Mouse (Mus musculus) limb, embryonic 14.5 days (tissue): ENCODE measurements around the gene Itgb4. TPM values are rescaled to one million over a fixed set of nuclear protein-coding genes. Genes with fewer than 3 reads are reported as not detected.

Experiments used
- ATAC-seq: fragments of 200-750 bp; cut with Nextera tagmentation; 2 replicates; pipeline ENCODE4 v1.8.0; 2017; ENCODE audit warnings: low read depth, moderate number of reproducible peaks, moderate TSS enrichment; ENCODE audit not compliant: low FRiP score
- DNase-seq: peaks from one replicate; pipeline ENCODE4 v3.0.0-alpha.2; 2015; ENCODE audit warnings: low spot score
- H3K27ac ChIP-seq: fragments of 300-500 bp; sonication (generic); replicated peaks from 2 replicates; pipeline ENCODE4 v1.5.1; 2014; ENCODE audit warnings: low read depth, mild to moderate bottlenecking, low read length, moderate library complexity, mixed read lengths
- H3K27me3 ChIP-seq: fragments of 300-500 bp; sonication (generic); 2 replicates; pipeline ENCODE4 v1.6.1; 2014; ENCODE audit warnings: low read length, mixed read lengths; ENCODE audit not compliant: control insufficient read depth, insufficient read depth
- H3K36me3 ChIP-seq: fragments of 300-500 bp; sonication (generic); 2 replicates; pipeline ENCODE4 v1.6.1; 2014; ENCODE audit warnings: mild to moderate bottlenecking, low read length, moderate library complexity, mixed read lengths; ENCODE audit not compliant: control insufficient read depth, insufficient read depth
- H3K4me1 ChIP-seq: fragments of 300-500 bp; sonication (generic); 2 replicates; pipeline ENCODE4 v1.6.1; 2014; ENCODE audit warnings: antibody characterized with exemption, low read length, mixed read lengths; ENCODE audit not compliant: control insufficient read depth, insufficient read depth
- H3K4me2 ChIP-seq: fragments of 300-500 bp; sonication (generic); replicated peaks from 2 replicates; pipeline ENCODE4 v1.6.1; 2014; ENCODE audit warnings: low read depth, mild to moderate bottlenecking, low read length, moderate library complexity; ENCODE audit not compliant: severe bottlenecking
- H3K4me3 ChIP-seq: fragments of 300-500 bp; sonication (generic); replicated peaks from 2 replicates; pipeline ENCODE4 v1.5.1; 2014; ENCODE audit warnings: low read length
- H3K9ac ChIP-seq: fragments of 300-500 bp; sonication (generic); 2 replicates; pipeline ENCODE4 v1.6.1; 2014; ENCODE audit warnings: mild to moderate bottlenecking, low read depth, low read length, moderate library complexity; ENCODE audit not compliant: severe bottlenecking
- H3K9me3 ChIP-seq: fragments of 300-500 bp; sonication (generic); 2 replicates; pipeline ENCODE4 v1.6.1; 2016; ENCODE audit warnings: low read length; ENCODE audit not compliant: control insufficient read depth
- POLR2A ChIP-seq: fragments of 200-500 bp; IDR thresholded peaks from 2 replicates; pipeline ENCODE4 v1.8.0; 2012; ENCODE audit warnings: inconsistent platforms, mild to moderate bottlenecking, moderate library complexity, borderline replicate concordance; ENCODE audit not compliant: insufficient read depth, insufficient read length; ENCODE audit errors: extremely low read depth
- WGBS: fragments of 180-500 bp; shearing (Covaris S2); extraction: QIAGEN DNeasy Blood & Tissue Kit; methylation state at CpG from one replicate; pipeline ENCODE4 v1.1.7; 2014; 5-methylcytosine and 5-hydroxymethylcytosine counted together
- polyA plus RNA-seq, 2 experiments: library from polyadenylated mRNA; depleted of rRNA in 1 of 2; stranded (reverse) in 1 of 2; unstranded in 1 of 2; fragments of >200 nt; fragmentation: Nextera tagmentation in 1 of 2; extraction: Ambion mirVana in 1 of 2; gene quantifications; 2 replicates each; pipeline versions ENCODE4 v1.2.1 to v1.2.3; 2012 to 2014

The Itgb4 gene
- polyA plus RNA-seq, 2 experiments, result 11.3 to 12.5 TPM

- no peak for DNase-seq
- no peaks in the 10 kb centered on the region for H3K27me3 ChIP-seq
- H3K9ac ChIP-seq, result no peak overlapping the region
- ATAC-seq, result no peak
- H3K27ac ChIP-seq, result no peak overlapping the region
- no peaks in the 10 kb centered on the region for H3K9me3 ChIP-seq
- H3K4me3 ChIP-seq, result no peak overlapping the region
- H3K4me1 ChIP-seq, result no peaks in the 10 kb centered on the region
- H3K4me2 ChIP-seq, result no peak overlapping the region
- peaks cover 98% of the 10 kb centered on the region for H3K36me3 ChIP-seq
- WGBS, result 91% methylated on average over 4 of the region's 4 CpGs
- no peak for TF ChIP-seq POLR2A
These were observed 82.8 kb downstream of the Itgb4 start for GRCm38 (mm10) chr11:116057237-116057881.

Other genes with a start within 250 kb of the Itgb4 start
- 46.8 and 68.8 TPM in 2 replicates for gene Tmem94, start 209.3 kb upstream of the Itgb4 start, polyA plus RNA-seq (2012; rRNA removed)
- gene Tmem94, start 209.3 kb upstream of the Itgb4 start, polyA plus RNA-seq (2014; fragmentation: Nextera tagmentation; extraction: Ambion mirVana), result 17.9 and 18.8 TPM in 2 replicates
- gene Caskin2, start 161.1 kb upstream of the Itgb4 start, polyA plus RNA-seq (2012; rRNA removed), result 34.6 and 44.7 TPM in 2 replicates
- gene Caskin2, start 161.1 kb upstream of the Itgb4 start, polyA plus RNA-seq (2014; fragmentation: Nextera tagmentation; extraction: Ambion mirVana), result 17.3 and 21.2 TPM in 2 replicates
- 32.6 and 40.0 TPM in 2 replicates for gene Tsen54, start 160.0 kb upstream of the Itgb4 start, polyA plus RNA-seq (2012; rRNA removed)
- gene Tsen54, start 160.0 kb upstream of the Itgb4 start, polyA plus RNA-seq (2014; fragmentation: Nextera tagmentation; extraction: Ambion mirVana), result 28.1 and 30.2 TPM in 2 replicates
- 11.2 and 12.6 TPM in 2 replicates for gene Llgl2, start 150.7 kb upstream of the Itgb4 start, polyA plus RNA-seq (2012; rRNA removed)
- 12.3 and 13.3 TPM in 2 replicates for gene Llgl2, start 150.7 kb upstream of the Itgb4 start, polyA plus RNA-seq (2014; fragmentation: Nextera tagmentation; extraction: Ambion mirVana)
- 0.55 and 1.3 TPM in 2 replicates for gene Myo15b, start 116.3 kb upstream of the Itgb4 start, polyA plus RNA-seq (2012; rRNA removed)
- 0.54 and 0.56 TPM in 2 replicates for gene Myo15b, start 116.3 kb upstream of the Itgb4 start, polyA plus RNA-seq (2014; fragmentation: Nextera tagmentation; extraction: Ambion mirVana)
- gene Smim5, start 74.7 kb upstream of the Itgb4 start, polyA plus RNA-seq (2012; rRNA removed), result 9.8 and 10.5 TPM in 2 replicates
- 16.0 and 17.5 TPM in 2 replicates for gene Smim5, start 74.7 kb upstream of the Itgb4 start, polyA plus RNA-seq (2014; fragmentation: Nextera tagmentation; extraction: Ambion mirVana)
- 0.52 and 0.77 TPM in 2 replicates for gene Smim6, start 62.7 kb upstream of the Itgb4 start, polyA plus RNA-seq (2012; rRNA removed)
- 0.83 and 0.89 TPM in 2 replicates for gene Smim6, start 62.7 kb upstream of the Itgb4 start, polyA plus RNA-seq (2014; fragmentation: Nextera tagmentation; extraction: Ambion mirVana)
- 35.6 and 52.6 TPM in 2 replicates for gene Sap30bp, start 41.4 kb upstream of the Itgb4 start, polyA plus RNA-seq (2012; rRNA removed)
- 36.6 and 36.9 TPM in 2 replicates for gene Sap30bp, start 41.4 kb upstream of the Itgb4 start, polyA plus RNA-seq (2014; fragmentation: Nextera tagmentation; extraction: Ambion mirVana)
- gene Recql5, start 41.2 kb upstream of the Itgb4 start, polyA plus RNA-seq (2012; rRNA removed), result 27.9 and 28.0 TPM in 2 replicates
- 16.1 and 18.3 TPM in 2 replicates for gene Recql5, start 41.2 kb upstream of the Itgb4 start, polyA plus RNA-seq (2014; fragmentation: Nextera tagmentation; extraction: Ambion mirVana)
- 115 and 139 TPM in 2 replicates for gene Galk1, start 38.0 kb downstream of the Itgb4 start, polyA plus RNA-seq (2012; rRNA removed)
- gene Galk1, start 38.0 kb downstream of the Itgb4 start, polyA plus RNA-seq (2014; fragmentation: Nextera tagmentation; extraction: Ambion mirVana), result 162 and 164 TPM in 2 replicates
- gene H3f3b, start 53.3 kb downstream of the Itgb4 start, polyA plus RNA-seq (2012; rRNA removed), result 871 and 951 TPM in 2 replicates
- 1,919 and 2,014 TPM in 2 replicates for gene H3f3b, start 53.3 kb downstream of the Itgb4 start, polyA plus RNA-seq (2014; fragmentation: Nextera tagmentation; extraction: Ambion mirVana)
- gene Unk, start 55.6 kb downstream of the Itgb4 start, polyA plus RNA-seq (2012; rRNA removed), result 80.3 and 99.4 TPM in 2 replicates
- 33.1 and 39.2 TPM in 2 replicates for gene Unk, start 55.6 kb downstream of the Itgb4 start, polyA plus RNA-seq (2014; fragmentation: Nextera tagmentation; extraction: Ambion mirVana)
- gene Unc13d, start 103.3 kb downstream of the Itgb4 start, polyA plus RNA-seq (2012; rRNA removed), result 4.1 and 4.3 TPM in 2 replicates
- 3.4 and 3.8 TPM in 2 replicates for gene Unc13d, start 103.3 kb downstream of the Itgb4 start, polyA plus RNA-seq (2014; fragmentation: Nextera tagmentation; extraction: Ambion mirVana)
- 58.6 and 76.2 TPM in 2 replicates for gene Wbp2, start 112.3 kb downstream of the Itgb4 start, polyA plus RNA-seq (2012; rRNA removed)
- gene Wbp2, start 112.3 kb downstream of the Itgb4 start, polyA plus RNA-seq (2014; fragmentation: Nextera tagmentation; extraction: Ambion mirVana), result 56.8 and 57.7 TPM in 2 replicates
- gene Trim47, start 152.5 kb downstream of the Itgb4 start, polyA plus RNA-seq (2012; rRNA removed), result 25.5 and 35.2 TPM in 2 replicates
- gene Trim47, start 152.5 kb downstream of the Itgb4 start, polyA plus RNA-seq (2014; fragmentation: Nextera tagmentation; extraction: Ambion mirVana), result 25.1 and 28.5 TPM in 2 replicates
- gene Trim65, start 156.4 kb downstream of the Itgb4 start, polyA plus RNA-seq (2012; rRNA removed), result 4.9 and 6.2 TPM in 2 replicates
- gene Trim65, start 156.4 kb downstream of the Itgb4 start, polyA plus RNA-seq (2014; fragmentation: Nextera tagmentation; extraction: Ambion mirVana), result 3.1 and 4.1 TPM in 2 replicates
- 52.6 and 56.4 TPM in 2 replicates for gene Mrpl38, start 164.2 kb downstream of the Itgb4 start, polyA plus RNA-seq (2012; rRNA removed)
- 85.8 and 86.5 TPM in 2 replicates for gene Mrpl38, start 164.2 kb downstream of the Itgb4 start, polyA plus RNA-seq (2014; fragmentation: Nextera tagmentation; extraction: Ambion mirVana)
- gene Fbf1, start 193.5 kb downstream of the Itgb4 start, polyA plus RNA-seq (2012; rRNA removed), result 77.7 and 82.6 TPM in 2 replicates
- 26.4 and 34.8 TPM in 2 replicates for gene Fbf1, start 193.5 kb downstream of the Itgb4 start, polyA plus RNA-seq (2014; fragmentation: Nextera tagmentation; extraction: Ambion mirVana)
- 44.2 and 50.0 TPM in 2 replicates for gene Ten1, start 224.1 kb downstream of the Itgb4 start, polyA plus RNA-seq (2012; rRNA removed)
- gene Ten1, start 224.1 kb downstream of the Itgb4 start, polyA plus RNA-seq (2014; fragmentation: Nextera tagmentation; extraction: Ambion mirVana), result 67.4 and 70.5 TPM in 2 replicates
- 38.1 and 42.9 TPM in 2 replicates for gene Acox1, start 224.3 kb downstream of the Itgb4 start, polyA plus RNA-seq (2012; rRNA removed)
- gene Acox1, start 224.3 kb downstream of the Itgb4 start, polyA plus RNA-seq (2014; fragmentation: Nextera tagmentation; extraction: Ambion mirVana), result 26.3 and 30.1 TPM in 2 replicates